Mouse (Mus musculus) heart, embryonic 14.5 days (tissue): ENCODE data around the gene Ccdc163. TPM values are rescaled to one million over a fixed set of nuclear protein-coding genes. Genes with fewer than 3 reads are reported as not detected.

Source experiments
- ATAC-seq: fragments of 200-750 bp; cut with Nextera tagmentation; 2 replicates; pipeline ENCODE4 v1.8.0; 2017; ENCODE audit warnings: low read depth, moderate TSS enrichment; ENCODE audit not compliant: insufficient number of reproducible peaks, insufficient read depth, low FRiP score
- H3K27ac ChIP-seq, 2 experiments: fragments of 200-500 bp in 1 of 2; fragments of 300-500 bp in 1 of 2; sonication (generic) in 1 of 2; replicated peaks in 1 of 2; 2 replicates each; pipeline ENCODE4 v1.5.1; 2012 to 2014; ENCODE audit warnings: low read depth in 2 of 2, low read length in 2 of 2, control low read depth in 1 of 2, mild to moderate bottlenecking in 1 of 2, mixed read lengths in 1 of 2; ENCODE audit not compliant: control insufficient read depth in 1 of 2, insufficient read depth in 1 of 2
- H3K27me3 ChIP-seq: fragments of 300-500 bp; sonication (generic); 2 replicates; pipeline ENCODE4 v1.6.1; 2014; ENCODE audit warnings: mild to moderate bottlenecking, low read length, control low read depth; ENCODE audit not compliant: control insufficient read depth, insufficient read depth
- H3K36me3 ChIP-seq: fragments of 300-500 bp; sonication (generic); 2 replicates; pipeline ENCODE4 v1.6.1; 2014; ENCODE audit warnings: mild to moderate bottlenecking, control low read depth, low read length, mixed read lengths; ENCODE audit not compliant: control insufficient read depth, insufficient read depth
- H3K4me1 ChIP-seq, 2 experiments: fragments of 200-500 bp in 1 of 2; fragments of 300-500 bp in 1 of 2; sonication (generic) in 1 of 2; 2 replicates each; pipeline ENCODE4 v1.6.1; 2012 to 2014; ENCODE audit warnings: low read length in 2 of 2, control low read depth in 1 of 2, mixed read lengths in 1 of 2; ENCODE audit not compliant: control insufficient read depth in 2 of 2, insufficient read depth in 2 of 2
- H3K4me2 ChIP-seq: fragments of 300-500 bp; sonication (generic); 2 replicates; pipeline ENCODE4 v1.6.1; 2014; ENCODE audit warnings: mild to moderate bottlenecking, low read length
- H3K4me3 ChIP-seq, 2 experiments: fragments of 200-500 bp in 1 of 2; fragments of 300-500 bp in 1 of 2; sonication (generic) in 1 of 2; 2 replicates each; pipeline ENCODE4 v1.5.1; 2012 to 2014; ENCODE audit warnings: low read length in 2 of 2, mild to moderate bottlenecking in 2 of 2, control low read depth in 1 of 2, low read depth in 1 of 2, moderate library complexity in 1 of 2; ENCODE audit not compliant: control insufficient read depth in 1 of 2, insufficient read depth in 1 of 2
- H3K9ac ChIP-seq: fragments of 300-500 bp; sonication (generic); 2 replicates; pipeline ENCODE4 v1.6.1; 2014; ENCODE audit warnings: mild to moderate bottlenecking, low read length
- H3K9me3 ChIP-seq: fragments of 300-500 bp; sonication (generic); 2 replicates; pipeline ENCODE4 v1.6.1; 2016; ENCODE audit warnings: low read length, control low read depth; ENCODE audit not compliant: control insufficient read depth
- WGBS: fragments of 180-500 bp; shearing (Covaris S2); extraction: QIAGEN DNeasy Blood & Tissue Kit; methylation state at CpG from one replicate; pipeline ENCODE4 v1.1.7; 2014; 5-methylcytosine and 5-hydroxymethylcytosine counted together
- polyA plus RNA-seq: library from polyadenylated mRNA; unstranded; fragments of >200 nt; fragmentation: Nextera tagmentation; extraction: Ambion mirVana; gene quantifications from 2 replicates; pipeline ENCODE4 v1.2.1, GENCODE M21; 2014

Ccdc163 gene
- polyA plus RNA-seq, 1 experiment from 2014 or later, result 20.5 TPM

DNA sequence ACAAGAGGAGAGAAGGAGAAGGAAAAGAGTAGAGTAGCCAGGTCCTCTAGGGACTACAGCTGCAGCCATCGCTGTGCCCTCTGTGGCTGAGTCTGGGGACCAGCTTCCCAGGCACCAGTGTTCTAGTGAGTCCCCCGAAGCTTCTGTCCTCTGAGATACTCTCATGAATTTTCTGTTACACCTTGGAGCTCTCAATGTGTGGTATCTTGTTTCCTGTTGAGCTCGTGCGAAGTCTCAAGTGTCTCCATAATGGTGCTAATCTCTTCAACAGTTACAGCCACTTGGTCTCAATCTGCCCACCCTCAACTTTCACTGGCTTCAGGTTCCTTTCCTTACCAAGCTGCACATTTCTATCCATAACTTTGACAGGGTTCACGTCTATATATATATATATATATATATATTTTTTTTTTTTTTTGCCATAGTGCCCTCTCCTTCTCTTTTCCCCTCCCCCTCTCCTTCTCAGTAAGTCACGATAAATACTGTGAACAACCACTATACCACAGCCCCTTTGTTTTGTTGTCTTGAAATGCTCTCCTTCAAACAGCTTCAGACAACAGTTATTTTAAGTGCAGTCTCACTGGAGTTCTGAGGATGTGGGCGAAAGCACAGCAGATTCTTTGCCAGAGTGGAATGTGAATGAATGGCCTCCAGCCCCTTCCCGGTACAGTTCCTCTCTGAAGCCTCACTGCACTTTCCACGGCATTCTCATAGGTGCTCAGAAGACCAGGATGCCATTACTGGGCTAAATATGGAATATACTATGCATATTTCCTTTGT is 30.9 kb downstream of the Ccdc163 start:
- no peak overlapping the region for H3K9ac ChIP-seq
- no peak overlapping the region for H3K27ac ChIP-seq
- no peaks in the 10 kb centered on the region for H3K36me3 ChIP-seq
- WGBS, result 46% methylated on average over 9 of the region's 9 CpGs
- ATAC-seq, result no peak
- H3K9me3 ChIP-seq, result no peaks in the 10 kb centered on the region
- H3K27me3 ChIP-seq, result no peaks in the 10 kb centered on the region
- H3K4me3 ChIP-seq, result no peak overlapping the region
- no peak overlapping the region for H3K4me2 ChIP-seq
- no peaks in the 10 kb centered on the region for H3K4me1 ChIP-seq

GRCm38 (mm10) chr4:116749750-116750149 is 41.4 kb downstream of the Ccdc163 start:
- H3K4me2 ChIP-seq, result no peak overlapping the region

GRCm38 (mm10) chr4:116761914-116762313 is 53.6 kb downstream of the Ccdc163 start:
- H3K9me3 ChIP-seq, result no peaks in the 10 kb centered on the region
- no peak overlapping the region for H3K4me3 ChIP-seq
- no peak overlapping the region for H3K9ac ChIP-seq
- WGBS, result 71% methylated on average over 2 of the region's 2 CpGs
- no peaks in the 10 kb centered on the region for H3K27me3 ChIP-seq
- H3K4me1 ChIP-seq, result no peaks in the 10 kb centered on the region
- H3K27ac ChIP-seq, result no peak overlapping the region
- no peaks in the 10 kb centered on the region for H3K36me3 ChIP-seq
- no peak overlapping the region for H3K4me2 ChIP-seq
- no peak for ATAC-seq

More at GRCm38 (mm10) chr4:116749750-116750149, 41.4 kb downstream of the Ccdc163 start:
- Histone ChIP-seq H3K9ac (no peak overlapping the region), H3K4me3 (no peak overlapping the region), H3K36me3 (no peaks in the 10 kb centered on the region), H3K4me1 (no peaks in the 10 kb centered on the region), H3K27ac (no peak overlapping the region), H3K9me3 (no peaks in the 10 kb centered on the region), H3K27me3 (no peaks in the 10 kb centered on the region)
- no peak for ATAC-seq
- WGBS, result 81% methylated on average over 2 of the region's 2 CpGs

GRCm38 (mm10) chr4:116764001-116764400 is 55.7 kb downstream of the Ccdc163 start:
- WGBS, result 79% methylated on average over 5 of the region's 5 CpGs
- H3K9ac ChIP-seq, result no peak overlapping the region

DNA sequence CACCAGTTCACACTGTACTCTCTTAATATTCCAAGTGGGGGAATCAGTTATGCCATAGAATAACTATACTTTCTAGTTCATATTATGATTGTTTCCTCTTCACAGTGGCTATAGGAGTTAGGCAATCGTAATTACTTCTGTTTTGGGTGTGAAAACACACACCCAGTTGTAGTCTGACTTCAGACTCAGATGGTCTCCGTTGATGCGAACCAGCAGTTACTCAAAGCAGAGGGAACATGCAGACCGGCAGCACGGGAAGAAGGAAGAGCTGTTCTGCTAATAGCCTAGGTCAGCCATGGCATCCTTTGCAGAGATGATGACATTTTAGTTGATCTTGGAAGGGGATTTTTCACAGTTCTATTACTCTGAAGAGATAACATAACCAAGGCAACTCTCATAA is 60.2 kb downstream of the Ccdc163 start:
- Histone ChIP-seq H3K4me3 (no peak overlapping the region), H3K4me1 (no peaks in the 10 kb centered on the region), H3K36me3 (no peaks in the 10 kb centered on the region), H3K27me3 (no peaks in the 10 kb centered on the region), H3K9me3 (no peaks in the 10 kb centered on the region), H3K4me2 (no peak overlapping the region), H3K9ac (no peak overlapping the region), H3K27ac (no peak overlapping the region)
- WGBS, result 84% methylated on average over 5 of the region's 5 CpGs
- ATAC-seq, result no peak

More at GRCm38 (mm10) chr4:116764001-116764400, 55.7 kb downstream of the Ccdc163 start:
- no peak overlapping the region for H3K27ac ChIP-seq
- no peak overlapping the region for H3K4me2 ChIP-seq
- H3K9me3 ChIP-seq, result no peaks in the 10 kb centered on the region
- H3K4me3 ChIP-seq, result no peak overlapping the region
- no peaks in the 10 kb centered on the region for H3K4me1 ChIP-seq
- ATAC-seq, result no peak
- no peaks in the 10 kb centered on the region for H3K36me3 ChIP-seq
- H3K27me3 ChIP-seq, result no peaks in the 10 kb centered on the region

DNA sequence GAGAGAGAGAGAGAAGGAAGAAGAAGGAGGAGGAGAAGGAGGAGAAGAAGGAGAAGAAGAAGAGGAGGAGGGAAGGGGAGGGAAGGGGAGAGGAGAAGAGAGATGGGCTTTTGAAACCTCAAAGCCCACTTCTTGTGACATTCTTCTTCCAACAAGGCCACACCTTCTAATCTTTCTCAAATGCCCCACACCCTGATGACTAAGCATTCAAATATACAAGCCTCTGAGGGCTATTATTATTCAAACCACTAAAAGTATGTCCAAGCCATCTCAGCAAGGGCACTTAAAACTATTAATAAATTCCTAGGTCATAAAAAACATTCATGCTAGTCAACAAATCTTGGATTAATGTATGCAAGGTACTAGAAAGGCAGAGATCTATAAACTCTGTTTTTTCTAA is 60.8 kb downstream of the Ccdc163 start:
- Histone ChIP-seq H3K27me3 (no peaks in the 10 kb centered on the region), H3K9ac (no peak overlapping the region), H3K4me2 (no peak overlapping the region), H3K4me1 (no peaks in the 10 kb centered on the region), H3K27ac (no peak overlapping the region), H3K36me3 (no peaks in the 10 kb centered on the region), H3K4me3 (no peak overlapping the region), H3K9me3 (no peaks in the 10 kb centered on the region)
- no peak for ATAC-seq

DNA sequence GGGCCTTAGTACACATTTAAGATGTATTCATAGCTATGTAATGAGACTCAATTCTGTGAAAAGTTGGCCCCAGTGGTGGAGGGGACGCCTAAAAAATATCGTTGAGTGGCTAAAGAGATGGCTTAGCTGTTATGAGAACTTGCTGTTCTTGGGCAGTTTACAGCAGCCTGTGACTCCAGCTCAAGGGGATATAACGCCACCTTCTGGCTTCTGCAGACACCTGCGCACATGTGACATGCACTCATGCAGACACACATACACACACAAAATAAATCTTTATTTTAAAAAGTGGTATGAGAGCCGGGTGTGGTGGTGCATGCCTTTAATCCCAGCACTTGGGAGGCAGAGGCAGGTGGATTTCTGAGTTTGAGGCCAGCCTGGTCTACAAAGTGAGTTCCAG is 68.1 kb downstream of the Ccdc163 start:
- Histone ChIP-seq H3K36me3 (no peaks in the 10 kb centered on the region), H3K27me3 (no peaks in the 10 kb centered on the region), H3K4me1 (no peaks in the 10 kb centered on the region), H3K4me3 (no peak overlapping the region), H3K9me3 (no peaks in the 10 kb centered on the region), H3K4me2 (no peak overlapping the region), H3K9ac (no peak overlapping the region), H3K27ac (no peak overlapping the region)
- no peak for ATAC-seq
- WGBS, result 82% methylated on average over 5 of the region's 5 CpGs

DNA sequence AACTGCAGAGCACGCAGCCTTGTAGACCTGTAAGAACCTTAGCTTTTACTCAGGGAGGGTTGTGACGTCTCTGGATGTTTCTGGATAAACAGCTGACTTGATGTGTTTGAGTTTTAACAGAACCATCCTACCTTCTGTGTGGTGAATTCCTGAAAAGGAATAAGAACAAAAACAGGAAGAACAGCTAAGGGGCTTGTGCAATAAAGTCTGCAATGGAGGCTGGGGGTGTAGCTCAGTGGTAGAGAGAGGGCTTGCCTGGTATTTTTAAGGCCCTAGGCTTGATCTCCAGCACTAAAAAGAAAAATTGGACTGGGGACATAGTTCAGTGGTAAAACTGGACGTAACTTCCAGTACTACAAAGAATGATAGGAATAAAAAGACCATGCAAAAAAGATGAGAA is 68.8 kb downstream of the Ccdc163 start:
- H3K9ac ChIP-seq, result no peak overlapping the region
- H3K4me2 ChIP-seq, result no peak overlapping the region
- H3K36me3 ChIP-seq, result no peaks in the 10 kb centered on the region
- no peak overlapping the region for H3K4me3 ChIP-seq
- H3K27ac ChIP-seq, result no peak overlapping the region
- ATAC-seq, result no peak
- H3K27me3 ChIP-seq, result no peaks in the 10 kb centered on the region
- no peaks in the 10 kb centered on the region for H3K4me1 ChIP-seq
- H3K9me3 ChIP-seq, result no peaks in the 10 kb centered on the region
- WGBS, result 82% methylated on average over 3 of the region's 3 CpGs
